8 mouse cellular contexts compared by ENCODE assay signal in genomic region chr10:121504973-121505911, GRCm38 (mm10). TPM values are rescaled to one million over a fixed set of nuclear protein-coding genes. Genes with fewer than 3 reads are reported as not detected.
DNase-seq lines count a peak whose midpoint lies in the region; ATAC-seq lines count a peak whose summit lies in the region.

No protein-coding gene starts in this region.

- peak; percentile 89 for ATAC-seq in CD4-positive, CD25-positive, alpha-beta regulatory T cell, adult 4 months
- ATAC-seq in forebrain, embryonic 14.5 days: peak; percentile 95
- ATAC-seq in heart, embryonic 16.5 days (replicated peaks; ENCODE audit: extremely low read depth, insufficient read depth, low FRiP score): peak; percentile 81
- peak; percentile 94 for ATAC-seq in liver, embryonic 13.5 days (ENCODE audit: low read depth)
- peak; percentile 77; the same call in 1 of the 2 replicates for ATAC-seq in stomach, embryonic 14.5 days (ENCODE audit: insufficient number of reproducible peaks, insufficient read depth, low FRiP score, low read depth)

- peak overlapping the region; percentile 62 for H3K9ac ChIP-seq in forebrain, embryonic 14.5 days (ENCODE audit: low read length)
- peak overlapping the region; percentile 73 for H3K9ac ChIP-seq in heart, embryonic 16.5 days (ENCODE audit: low read length)
- H3K9ac ChIP-seq in liver, embryonic 13.5 days: peak overlapping the region; percentile 67
- H3K9ac ChIP-seq in stomach, embryonic 14.5 days (replicated peaks; ENCODE audit: low read depth, low read length): no peak overlapping the region

- H3K4me3 ChIP-seq in forebrain, embryonic 14.5 days (ENCODE audit: low read depth, low read length): peak overlapping the region; percentile 22
- H3K4me3 ChIP-seq in heart, embryonic 16.5 days (ENCODE audit: low read length): peak overlapping the region; percentile 61
- peak overlapping the region; percentile 52 for H3K4me3 ChIP-seq in liver, embryonic 13.5 days (replicated peaks)
- H3K4me3 ChIP-seq in stomach, embryonic 14.5 days (ENCODE audit: low read depth, low read length): peak overlapping the region; percentile 27

- peaks cover 7% of the 10 kb centered on the region; the same call in 1 of the 2 replicates for H3K4me1 ChIP-seq in forebrain, embryonic 14.5 days (ENCODE audit: control insufficient read depth, insufficient read depth, low read length)
- peaks cover 25% of the 10 kb centered on the region for H3K4me1 ChIP-seq in heart, embryonic 16.5 days (ENCODE audit: control insufficient read depth, insufficient read depth, low read length)
- peaks cover 68% of the 10 kb centered on the region for H3K4me1 ChIP-seq in liver, embryonic 13.5 days (replicated peaks)
- H3K4me1 ChIP-seq in stomach, embryonic 14.5 days (ENCODE audit: control insufficient read depth, insufficient read depth, low read length): peaks cover 20% of the 10 kb centered on the region

- WGBS in forebrain, embryonic 14.5 days: 23% methylated on average over 35 of the region's 35 CpGs
- 19% methylated on average over 35 of the region's 35 CpGs for WGBS in heart, embryonic 16.5 days
- 14% methylated on average over 35 of the region's 35 CpGs for WGBS in liver, embryonic 13.5 days (ENCODE audit: insufficient replicate concordance)
- WGBS in stomach, embryonic 14.5 days: 20% methylated on average over 35 of the region's 35 CpGs

- peak overlapping the region; percentile 52 for H3K4me2 ChIP-seq in forebrain, embryonic 14.5 days (ENCODE audit: low read length)
- H3K4me2 ChIP-seq in heart, embryonic 16.5 days (ENCODE audit: low read depth, low read length): peak overlapping the region; percentile 81
- peak overlapping the region; percentile 76 for H3K4me2 ChIP-seq in liver, embryonic 13.5 days
- H3K4me2 ChIP-seq in stomach, embryonic 14.5 days (replicated peaks; ENCODE audit: low read depth, low read length): peak overlapping the region; percentile 63

- peak overlapping the region; percentile 81 for H3K27ac ChIP-seq in forebrain, embryonic 14.5 days (ENCODE audit: low read depth, low read length)
- peak overlapping the region; percentile 79 for H3K27ac ChIP-seq in heart, embryonic 16.5 days (ENCODE audit: low read length)
- H3K27ac ChIP-seq in liver, embryonic 13.5 days: peak overlapping the region; percentile 86
- H3K27ac ChIP-seq in stomach, embryonic 14.5 days (ENCODE audit: low read length): peak overlapping the region; percentile 53; the same call in 1 of the 2 replicates

- no peaks in the 10 kb centered on the region for H3K36me3 ChIP-seq in forebrain, embryonic 14.5 days (ENCODE audit: control insufficient read depth, insufficient read depth, low read length)
- no peaks in the 10 kb centered on the region for H3K36me3 ChIP-seq in heart, embryonic 16.5 days (ENCODE audit: control insufficient read depth, insufficient read depth)
- no peaks in the 10 kb centered on the region for H3K36me3 ChIP-seq in liver, embryonic 13.5 days
- no peaks in the 10 kb centered on the region for H3K36me3 ChIP-seq in stomach, embryonic 14.5 days (ENCODE audit: control insufficient read depth, insufficient read depth, low read length)

- no peaks in the 10 kb centered on the region for H3K9me3 ChIP-seq in forebrain, embryonic 14.5 days (replicated peaks; ENCODE audit: control insufficient read depth, low read length)
- H3K9me3 ChIP-seq in heart, embryonic 16.5 days (replicated peaks; ENCODE audit: control insufficient read depth, low read length): no peaks in the 10 kb centered on the region
- no peaks in the 10 kb centered on the region for H3K9me3 ChIP-seq in liver, embryonic 13.5 days (replicated peaks)
- no peaks in the 10 kb centered on the region for H3K9me3 ChIP-seq in stomach, embryonic 14.5 days (ENCODE audit: control insufficient read depth, low read depth, low read length)

- peak; percentile 77 for DNase-seq in cerebellum, adult 11-12 months
- DNase-seq in forebrain, embryonic 14.5 days (ENCODE audit: low spot score): peak; percentile 94
- peak; percentile 83 for DNase-seq in kidney, postnatal 14 days
- peak; percentile 71 for DNase-seq in liver, embryonic 13.5 days
- peak; percentile 49 to 69 for DNase-seq in natural killer cell, adult 2 months (ENCODE audit: low spot score in 2 of 2)

- H3K27me3 ChIP-seq in forebrain, embryonic 14.5 days (replicated peaks; ENCODE audit: control insufficient read depth, insufficient read depth, low read length): no peaks in the 10 kb centered on the region
- H3K27me3 ChIP-seq in heart, embryonic 16.5 days (ENCODE audit: control insufficient read depth, insufficient read depth, low read length): no peaks in the 10 kb centered on the region
- H3K27me3 ChIP-seq in liver, embryonic 13.5 days: no peaks in the 10 kb centered on the region
- no peaks in the 10 kb centered on the region for H3K27me3 ChIP-seq in stomach, embryonic 14.5 days (ENCODE audit: control insufficient read depth, insufficient read depth, low read length)

RNA-seq across cellular contexts. Expression of gene Rassf3, which starts 29.1 kb away (rescaled TPM):
- polyA plus RNA-seq in CD4-positive, CD25-positive, alpha-beta regulatory T cell, adult 4 months (2017; shearing (Covaris generic)): 1 to 10 TPM; 5.4 to 5.5 TPM
- polyA plus RNA-seq in forebrain, embryonic 14.5 days (2014; fragmentation: Nextera tagmentation; extraction: Ambion mirVana): 4.4 and 4.7 TPM in 2 replicates
- polyA plus RNA-seq in heart, embryonic 16.5 days (2015; fragmentation: Nextera tagmentation; extraction: Ambion mirVana): 24.1 and 24.8 TPM in 2 replicates
- polyA plus RNA-seq in liver, embryonic 13.5 days (2015; fragmentation: Nextera tagmentation; extraction: Ambion mirVana): 7.4 and 9.5 TPM in 2 replicates
- 19.4 and 20.7 TPM in 2 replicates for polyA plus RNA-seq in stomach, embryonic 14.5 days (2014; fragmentation: Nextera tagmentation; extraction: Ambion mirVana)

Comparison
In these comparisons a context has a peak if more than half of its experiments do, and no peak if none do; other contexts are left out.
1. Peak in every context shown above with its lines: DNase-seq, ATAC-seq, H3K4me3 ChIP-seq and H3K27ac ChIP-seq.